Mouse (Mus musculus): ENCODE data around the gene Tuba3b. TPM values are rescaled to one million over a fixed set of nuclear protein-coding genes. Genes with fewer than 3 reads are reported as not detected.

Tuba3b gene
- total and polyA plus RNA-seq, 2 experiments from 2014 or later: 1.5 TPM; not detected in 1

DNA sequence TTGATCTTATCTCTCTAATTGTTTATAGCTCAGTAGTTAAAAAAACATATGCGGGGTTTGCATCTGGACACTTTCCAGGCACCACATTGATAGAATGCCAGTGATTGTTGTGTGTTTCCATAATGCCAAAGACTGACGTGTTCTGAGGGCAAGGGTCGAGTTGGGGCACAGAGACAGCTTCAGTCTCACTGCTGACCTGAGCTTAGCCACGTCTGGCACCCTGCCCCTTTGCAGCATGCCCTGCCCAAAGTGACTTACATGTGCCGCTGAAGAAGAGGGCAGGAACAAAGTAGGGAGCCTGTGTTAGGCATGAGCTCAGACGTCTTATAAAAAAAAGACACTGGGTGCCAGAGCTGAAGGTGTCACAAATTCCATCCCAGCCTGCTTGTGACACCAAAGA is 14.7 kb downstream of the Tuba3b start:
- no peak overlapping the region for H3K9ac ChIP-seq (replicated peaks; ENCODE audit: low read depth, low read length)
- 20% methylated on average over 6 of the region's 6 CpGs for WGBS
- no peak for TF ChIP-seq EP300 (IDR thresholded peaks at IDR 0.05; ENCODE audit: low read depth)
- no peak for TF ChIP-seq CTCF (IDR thresholded peaks at IDR 0.05; ENCODE audit: low read depth)
- H3K4me2 ChIP-seq (ENCODE audit: low read depth, low read length): no peak overlapping the region
- no peak overlapping the region for H3K4me3 ChIP-seq (ENCODE audit: low read depth, low read length)
- peaks cover 11% of the 10 kb centered on the region for H3K4me1 ChIP-seq (ENCODE audit: control insufficient read depth, insufficient read depth)
- no peaks in the 10 kb centered on the region for H3K27me3 ChIP-seq (ENCODE audit: control insufficient read depth, insufficient read depth, low read length)
- no peak overlapping the region for H3K27ac ChIP-seq (ENCODE audit: low read depth)
- ATAC-seq (ENCODE audit: insufficient read depth, low read depth) (no peak), DNase-seq (ENCODE audit: low spot score) (no peak)
- H3K36me3 ChIP-seq (replicated peaks; ENCODE audit: control insufficient read depth, insufficient read depth, low read length): no peaks in the 10 kb centered on the region
- peaks cover 3% of the 10 kb centered on the region; the same call in 1 of the 2 replicates for H3K9me3 ChIP-seq (replicated peaks; ENCODE audit: control insufficient read depth, low read length)

GRCm38 (mm10) chr6:145634454-145634853 is 18.9 kb downstream of the Tuba3b start:
- Histone ChIP-seq H3K4me1 (ENCODE audit: control insufficient read depth, insufficient read depth) (peaks cover 10% of the 10 kb centered on the region), H3K4me2 (ENCODE audit: low read depth, low read length) (no peak overlapping the region), H3K4me3 (ENCODE audit: low read depth, low read length) (no peak overlapping the region), H3K27me3 (ENCODE audit: control insufficient read depth, insufficient read depth, low read length) (no peaks in the 10 kb centered on the region), H3K9me3 (replicated peaks; ENCODE audit: control insufficient read depth, low read length) (peaks cover 3% of the 10 kb centered on the region; the same call in 1 of the 2 replicates), H3K9ac (replicated peaks; ENCODE audit: low read depth, low read length) (no peak overlapping the region), H3K36me3 (replicated peaks; ENCODE audit: control insufficient read depth, insufficient read depth, low read length) (no peaks in the 10 kb centered on the region), H3K27ac (ENCODE audit: low read depth) (no peak overlapping the region)
- WGBS: 76% methylated on average over 2 of the region's 2 CpGs
- DNase-seq (ENCODE audit: low spot score): no peak
- ATAC-seq (ENCODE audit: insufficient read depth, low read depth): no peak
- TF ChIP-seq CTCF (IDR thresholded peaks at IDR 0.05; ENCODE audit: low read depth) (no peak), EP300 (IDR thresholded peaks at IDR 0.05; ENCODE audit: low read depth) (no peak)

DNA sequence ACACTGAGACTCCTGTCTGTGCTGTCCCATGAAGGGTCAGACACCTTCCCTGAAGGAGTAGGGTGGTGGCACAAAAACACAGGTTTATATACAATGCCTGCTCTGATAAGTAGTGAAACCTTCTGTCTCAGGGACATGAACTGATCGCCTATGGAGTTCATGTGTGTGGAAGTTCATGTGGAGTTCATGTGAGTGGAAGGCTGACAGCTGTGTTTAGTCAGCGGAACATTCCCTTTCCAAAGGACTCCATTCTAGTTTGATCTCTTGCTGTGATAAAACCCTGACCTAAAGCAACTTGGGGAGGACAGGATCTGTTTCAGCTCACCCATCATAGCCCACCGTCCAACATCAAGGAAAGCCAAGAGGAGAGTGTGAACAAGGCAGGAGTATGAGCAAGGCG is 21.1 kb downstream of the Tuba3b start:
- DNase-seq (ENCODE audit: low spot score): no peak
- Histone ChIP-seq H3K4me1 (ENCODE audit: control insufficient read depth, insufficient read depth) (no peaks in the 10 kb centered on the region), H3K9ac (replicated peaks; ENCODE audit: low read depth, low read length) (no peak overlapping the region), H3K4me2 (ENCODE audit: low read depth, low read length) (no peak overlapping the region), H3K27ac (ENCODE audit: low read depth) (no peak overlapping the region), H3K9me3 (replicated peaks; ENCODE audit: control insufficient read depth, low read length) (peaks cover 3% of the 10 kb centered on the region; the same call in 1 of the 2 replicates), H3K4me3 (ENCODE audit: low read depth, low read length) (no peak overlapping the region), H3K27me3 (ENCODE audit: control insufficient read depth, insufficient read depth, low read length) (no peaks in the 10 kb centered on the region), H3K36me3 (replicated peaks; ENCODE audit: control insufficient read depth, insufficient read depth, low read length) (no peaks in the 10 kb centered on the region)
- no peak for TF ChIP-seq CTCF (IDR thresholded peaks at IDR 0.05; ENCODE audit: low read depth)
- no peak for TF ChIP-seq EP300 (IDR thresholded peaks at IDR 0.05; ENCODE audit: low read depth)
- ATAC-seq (ENCODE audit: insufficient read depth, low read depth): no peak
- 86% methylated on average over 4 of the region's 4 CpGs for WGBS

DNA sequence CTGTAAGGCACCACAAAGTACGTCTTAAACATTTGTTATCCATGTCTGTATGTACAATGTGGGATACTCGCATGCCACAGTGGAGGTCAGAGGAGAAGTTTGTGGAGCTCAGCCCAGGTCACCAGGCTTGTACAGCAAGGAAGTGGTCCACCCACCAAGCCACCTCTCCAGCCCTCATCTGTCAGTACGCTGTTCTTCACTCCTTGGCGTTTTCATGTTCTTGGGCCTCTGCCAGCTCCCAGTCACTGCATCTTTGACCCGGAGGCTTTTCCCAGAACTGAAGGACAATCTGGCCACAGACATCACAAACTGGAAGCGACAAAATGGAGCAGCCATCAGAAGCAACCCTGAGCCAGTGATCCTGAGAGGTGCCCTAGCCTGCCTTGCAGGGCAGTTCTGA is 22.7 kb downstream of the Tuba3b start:
- ATAC-seq (ENCODE audit: insufficient read depth, low read depth) (peak; percentile 68; the same call in 1 of the 2 replicates), DNase-seq (ENCODE audit: low spot score) (peak; percentile 30)
- 27% methylated on average over 6 of the region's 6 CpGs for WGBS
- Histone ChIP-seq H3K27me3 (ENCODE audit: control insufficient read depth, insufficient read depth, low read length) (no peaks in the 10 kb centered on the region), H3K4me2 (ENCODE audit: low read depth, low read length) (no peak overlapping the region), H3K9me3 (replicated peaks; ENCODE audit: control insufficient read depth, low read length) (no peaks in the 10 kb centered on the region), H3K4me3 (ENCODE audit: low read depth, low read length) (no peak overlapping the region), H3K4me1 (ENCODE audit: control insufficient read depth, insufficient read depth) (no peaks in the 10 kb centered on the region), H3K27ac (ENCODE audit: low read depth) (no peak overlapping the region), H3K36me3 (replicated peaks; ENCODE audit: control insufficient read depth, insufficient read depth, low read length) (no peaks in the 10 kb centered on the region), H3K9ac (replicated peaks; ENCODE audit: low read depth, low read length) (no peak overlapping the region)
- no peak for TF ChIP-seq EP300 (IDR thresholded peaks at IDR 0.05; ENCODE audit: low read depth)
- TF ChIP-seq CTCF (IDR thresholded peaks at IDR 0.05; ENCODE audit: low read depth): no peak

DNA sequence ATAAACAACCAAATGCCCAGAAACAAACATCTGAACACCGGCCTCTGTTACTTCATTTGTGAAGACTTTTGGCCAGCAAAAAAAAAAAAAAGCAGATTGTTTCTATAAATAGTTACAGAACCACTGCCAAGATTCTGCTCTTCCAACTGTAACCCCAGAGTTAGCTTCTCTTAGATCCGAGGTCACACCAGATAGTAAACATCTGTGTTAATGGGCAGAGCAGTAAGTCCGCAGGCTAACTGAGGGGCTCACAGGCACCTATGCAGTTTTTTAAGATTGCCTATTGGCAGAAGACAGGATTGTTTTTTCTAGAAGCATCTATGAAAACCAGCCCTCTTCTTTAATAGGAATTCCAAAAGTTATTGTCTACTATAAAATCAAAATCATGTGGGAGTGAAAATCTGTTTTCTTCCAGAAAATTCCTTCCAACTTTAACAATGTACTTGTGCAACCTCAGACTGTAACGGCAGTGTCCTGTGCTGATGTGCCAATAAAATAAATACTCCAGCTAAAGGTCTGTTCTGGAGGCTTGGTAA is 25.5 kb downstream of the Tuba3b start:
- Histone ChIP-seq H3K4me2 (ENCODE audit: low read depth, low read length) (no peak overlapping the region), H3K4me1 (ENCODE audit: control insufficient read depth, insufficient read depth) (no peaks in the 10 kb centered on the region), H3K27ac (ENCODE audit: low read depth) (no peak overlapping the region), H3K36me3 (replicated peaks; ENCODE audit: control insufficient read depth, insufficient read depth, low read length) (no peaks in the 10 kb centered on the region), H3K27me3 (ENCODE audit: control insufficient read depth, insufficient read depth, low read length) (no peaks in the 10 kb centered on the region), H3K4me3 (ENCODE audit: low read depth, low read length) (no peak overlapping the region), H3K9ac (replicated peaks; ENCODE audit: low read depth, low read length) (no peak overlapping the region), H3K9me3 (replicated peaks; ENCODE audit: control insufficient read depth, low read length) (no peaks in the 10 kb centered on the region)
- WGBS: 56% methylated on average over 4 of the region's 4 CpGs
- no peak for TF ChIP-seq CTCF (IDR thresholded peaks at IDR 0.05; ENCODE audit: low read depth)
- no peak for TF ChIP-seq EP300 (IDR thresholded peaks at IDR 0.05; ENCODE audit: low read depth)
- ATAC-seq (ENCODE audit: insufficient read depth, low read depth): no peak
- DNase-seq (ENCODE audit: low spot score): no peak

GRCm38 (mm10) chr6:145651976-145652375 is 36.4 kb downstream of the Tuba3b start:
- H3K27me3 ChIP-seq (ENCODE audit: control insufficient read depth, insufficient read depth, low read length): no peaks in the 10 kb centered on the region
- DNase-seq (ENCODE audit: low spot score): no peak
- no peak for ATAC-seq (ENCODE audit: insufficient read depth, low read depth)
- no peak overlapping the region for H3K9ac ChIP-seq (replicated peaks; ENCODE audit: low read depth, low read length)
- no peak overlapping the region for H3K4me2 ChIP-seq (ENCODE audit: low read depth, low read length)
- no peak overlapping the region for H3K27ac ChIP-seq (ENCODE audit: low read depth)
- no peaks in the 10 kb centered on the region for H3K9me3 ChIP-seq (replicated peaks; ENCODE audit: control insufficient read depth, low read length)
- H3K36me3 ChIP-seq (replicated peaks; ENCODE audit: control insufficient read depth, insufficient read depth, low read length): no peaks in the 10 kb centered on the region
- no peaks in the 10 kb centered on the region for H3K4me1 ChIP-seq (ENCODE audit: control insufficient read depth, insufficient read depth)
- WGBS: 58% methylated on average over 2 of the region's 2 CpGs
- TF ChIP-seq EP300 (IDR thresholded peaks at IDR 0.05; ENCODE audit: low read depth) (no peak), CTCF (IDR thresholded peaks at IDR 0.05; ENCODE audit: low read depth) (no peak)
- H3K4me3 ChIP-seq (ENCODE audit: low read depth, low read length): no peak overlapping the region
